Mouse (Mus musculus) liver, adult 2 months (tissue): ENCODE results near the gene Yars.

Experiments used
- CTCF ChIP-seq: fragments of 200-500 bp; IDR thresholded peaks from 2 replicates; pipeline ENCODE4 v1.5.1; 2011; ENCODE audit warnings: low read depth, low read length, control low read depth
- POLR2A ChIP-seq: fragments of 200-500 bp; IDR thresholded peaks from 2 replicates; pipeline ENCODE4 v1.6.1; 2011; ENCODE audit warnings: low read length, control low read depth; ENCODE audit not compliant: insufficient read depth; ENCODE audit errors: extremely low read depth

- TF ChIP-seq CTCF (no peak), POLR2A (0 out of 2 replicates have a peak, but pooled peaks have one; percentile 11)
These were observed 58.1 kb downstream of the Yars start for GRCm38 (mm10) chr4:129247381-129248242.
